Comparison of ENCODE assay signal across 8 mouse cellular contexts in genomic region chr2:118728337-118728736, GRCm38 (mm10). TPM values are rescaled to one million over a fixed set of nuclear protein-coding genes. Genes with fewer than 3 reads are reported as not detected.
DNase-seq lines count a peak whose midpoint lies in the region; ATAC-seq and TF ChIP-seq lines count a peak whose summit lies in the region.

Gene Plcb2 (minus strand): TSS chr2:118728438.

- no peak for DNase-seq in liver, adult 2 months (ENCODE audit: extremely low read depth, low read depth, low spot score)
- no peak for DNase-seq in liver
- peak; percentile 76 for DNase-seq in thymus, adult 2 months
- no peak for DNase-seq in cerebellum, postnatal 36 days
- no peak for DNase-seq in cerebellum, adult 11 months
- DNase-seq in adipocyte (ENCODE audit: low spot score), result no peak

- peak within 1 kb of the TSS; percentile 47 for H3K4me2 ChIP-seq in heart, embryonic 16.5 days (ENCODE audit: low read depth, low read length)
- peak within 1 kb of the TSS; percentile 37 for H3K4me2 ChIP-seq in lung, embryonic 15.5 days

- TF ChIP-seq CTCF in liver, adult 2 months (IDR thresholded peaks at IDR 0.05; ENCODE audit: low read depth, low read length), result no peak
- no peak for TF ChIP-seq CTCF in thymus, adult 2 months (IDR thresholded peaks at IDR 0.05; ENCODE audit: borderline replicate concordance, control insufficient read depth, extremely low read depth, insufficient read depth, low read length, poor library complexity)

- H3K27me3 ChIP-seq in liver, adult 2 months (ENCODE audit: control insufficient read depth, insufficient read depth, low read length), result no peaks in the 10 kb centered on the region
- peaks cover 2% of the 10 kb centered on the region; the same call in 1 of the 2 replicates for H3K27me3 ChIP-seq in heart, embryonic 16.5 days (ENCODE audit: control insufficient read depth, insufficient read depth, low read length)
- H3K27me3 ChIP-seq in lung, embryonic 15.5 days, result peaks cover 19% of the 10 kb centered on the region; the same call in 1 of the 2 replicates
- no peaks in the 10 kb centered on the region for H3K27me3 ChIP-seq in thymus, adult 2 months (ENCODE audit: control insufficient read depth, insufficient read depth, low read length)

- no peaks in the 10 kb centered on the region for H3K36me3 ChIP-seq in liver, adult 2 months (ENCODE audit: control insufficient read depth, insufficient read depth, low read length)
- no peaks in the 10 kb centered on the region for H3K36me3 ChIP-seq in heart, embryonic 16.5 days (ENCODE audit: control insufficient read depth, insufficient read depth)
- no peaks in the 10 kb centered on the region for H3K36me3 ChIP-seq in lung, embryonic 15.5 days
- H3K36me3 ChIP-seq in thymus, adult 2 months (ENCODE audit: control insufficient read depth, insufficient read depth, low read length), result no peaks in the 10 kb centered on the region

- TF ChIP-seq POLR2A in liver, adult 2 months (IDR thresholded peaks at IDR 0.05; ENCODE audit: extremely low read depth, insufficient read depth, low read length), result no peak
- peak; percentile 54; the same call in 1 of the 2 replicates for TF ChIP-seq POLR2A in thymus, adult 2 months (IDR thresholded peaks at IDR 0.05; ENCODE audit: control insufficient read depth, extremely low read depth, insufficient read depth, low read length, poor library complexity)

- H3K27ac ChIP-seq in liver, adult 2 months (replicated peaks; ENCODE audit: insufficient read depth, low read depth, low read length), result no peak within 1 kb of the TSS; the same call in 1 of the 2 replicates
- H3K27ac ChIP-seq in heart, embryonic 16.5 days (ENCODE audit: low read length), result peak within 1 kb of the TSS; percentile 17; the same call in 1 of the 2 replicates
- H3K27ac ChIP-seq in lung, embryonic 15.5 days, result peak within 1 kb of the TSS; percentile 67
- H3K27ac ChIP-seq in thymus, adult 2 months (ENCODE audit: control insufficient read depth, insufficient read depth, low read length), result peak within 1 kb of the TSS; percentile 63; the same call in 1 of the 2 replicates

- no peaks in the 10 kb centered on the region for H3K9me3 ChIP-seq in heart, embryonic 16.5 days (replicated peaks; ENCODE audit: control insufficient read depth, low read length)
- H3K9me3 ChIP-seq in lung, embryonic 15.5 days, result no peaks in the 10 kb centered on the region

- peak within 1 kb of the TSS; percentile 51 for H3K9ac ChIP-seq in liver, adult 2 months (ENCODE audit: low read depth, low read length)
- H3K9ac ChIP-seq in heart, embryonic 16.5 days (ENCODE audit: low read length), result peak within 1 kb of the TSS; percentile 55
- H3K9ac ChIP-seq in lung, embryonic 15.5 days, result no peak within 1 kb of the TSS

- 43% methylated on average over 7 of the region's 7 CpGs for WGBS in liver, adult 2 months
- WGBS in heart, embryonic 16.5 days, result 23% methylated on average over 7 of the region's 7 CpGs
- 10% methylated on average over 7 of the region's 7 CpGs for WGBS in lung, embryonic 15.5 days
- WGBS in thymus, adult 2 months, result 3% methylated on average over 7 of the region's 7 CpGs

- no peaks in the 10 kb centered on the region for H3K4me1 ChIP-seq in liver, adult 2 months (ENCODE audit: control insufficient read depth, insufficient read depth, low read length)
- peaks cover 28% of the 10 kb centered on the region for H3K4me1 ChIP-seq in heart, embryonic 16.5 days (ENCODE audit: control insufficient read depth, insufficient read depth, low read length)
- H3K4me1 ChIP-seq in lung, embryonic 15.5 days, result peaks cover 29% of the 10 kb centered on the region
- peaks cover 42% of the 10 kb centered on the region for H3K4me1 ChIP-seq in thymus, adult 2 months (replicated peaks; ENCODE audit: control insufficient read depth, insufficient read depth, low read length)

- peak within 1 kb of the TSS; percentile 41 for H3K4me3 ChIP-seq in liver, adult 2 months (ENCODE audit: insufficient read depth, low read depth, low read length)
- peak within 1 kb of the TSS; percentile 27 for H3K4me3 ChIP-seq in heart, embryonic 16.5 days (ENCODE audit: low read length)
- H3K4me3 ChIP-seq in lung, embryonic 15.5 days, result no peak within 1 kb of the TSS
- peak within 1 kb of the TSS; percentile 89 for H3K4me3 ChIP-seq in thymus, adult 2 months (ENCODE audit: control insufficient read depth, insufficient read depth, low read length)

- H3K79me2 ChIP-seq in liver, adult 2 months (ENCODE audit: control insufficient read depth, insufficient read depth, low read length), result no peaks in the 10 kb centered on the region

- peak; percentile 39; the same call in 1 of the 2 replicates for ATAC-seq in heart, embryonic 16.5 days (replicated peaks; ENCODE audit: extremely low read depth, insufficient read depth, low FRiP score)
- peak; percentile 69 for ATAC-seq in lung, embryonic 15.5 days (ENCODE audit: borderline replicate concordance, extremely low read depth, low FRiP score, low TSS enrichment)

RNA-seq across cellular contexts. Expression of gene Plcb2, which starts in this region (rescaled TPM):
- total RNA-seq in liver, adult 2 months (2014; rRNA removed), result 1.2 and 1.7 TPM in 2 replicates
- 0.68 and 0.80 TPM in 2 replicates for polyA plus RNA-seq in liver, adult 2 months (2012; rRNA removed)
- polyA plus RNA-seq in heart, embryonic 16.5 days (2015; fragmentation: Nextera tagmentation; extraction: Ambion mirVana), result 3.2 and 3.4 TPM in 2 replicates
- 1.5 and 2.5 TPM in 2 replicates for polyA plus RNA-seq in lung, embryonic 15.5 days (2015; fragmentation: Nextera tagmentation; extraction: Ambion mirVana)
- 79.9 and 94.4 TPM in 2 replicates for polyA plus RNA-seq in thymus, adult 2 months (2012; rRNA removed)

Comparison
In these comparisons a context has a peak if more than half of its experiments do, and no peak if none do; other contexts are left out.
1. RNA of gene Plcb2 (polyA plus RNA-seq): 79.9 to 94.4 TPM in thymus, adult 2 months; 3.2 to 3.4 TPM in heart, embryonic 16.5 days, 1.5 to 2.5 TPM in lung, embryonic 15.5 days and 0.68 to 0.80 TPM in liver, adult 2 months; every median in the first group is over 10 times any median in the second.